Mouse (Mus musculus): Measurements from ENCODE around the gene Dapl1. TPM values are rescaled to one million over a fixed set of nuclear protein-coding genes. Genes with fewer than 3 reads are reported as not detected.

Gene Dapl1
- total RNA-seq, 2 experiments from 2014 or later: not detected

DNA sequence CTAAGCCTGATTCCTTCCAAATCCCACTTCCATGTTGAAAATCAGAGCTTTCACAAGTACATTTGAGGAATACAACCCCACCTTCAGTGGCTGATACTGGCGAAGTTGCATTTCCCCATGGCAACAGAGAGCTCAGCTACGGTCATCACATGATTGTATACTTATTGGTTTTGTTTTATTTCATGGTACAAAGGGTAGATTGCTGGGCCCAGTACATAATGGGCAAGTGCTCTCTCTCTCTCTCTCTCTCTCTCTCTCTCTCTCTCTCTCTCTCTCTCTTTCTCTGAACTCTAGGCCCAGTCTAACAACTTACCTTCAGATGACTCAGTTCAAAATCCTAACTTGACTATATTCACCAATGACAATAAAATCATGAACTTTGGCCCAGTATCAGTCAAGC lies 52.5 kb downstream of the Dapl1 start:
- DNase-seq: no peak

- no peak for DNase-seq
Observed at GRCm38 (mm10) chr2:59538031-59538430, 53.6 kb downstream of the Dapl1 start.

DNA sequence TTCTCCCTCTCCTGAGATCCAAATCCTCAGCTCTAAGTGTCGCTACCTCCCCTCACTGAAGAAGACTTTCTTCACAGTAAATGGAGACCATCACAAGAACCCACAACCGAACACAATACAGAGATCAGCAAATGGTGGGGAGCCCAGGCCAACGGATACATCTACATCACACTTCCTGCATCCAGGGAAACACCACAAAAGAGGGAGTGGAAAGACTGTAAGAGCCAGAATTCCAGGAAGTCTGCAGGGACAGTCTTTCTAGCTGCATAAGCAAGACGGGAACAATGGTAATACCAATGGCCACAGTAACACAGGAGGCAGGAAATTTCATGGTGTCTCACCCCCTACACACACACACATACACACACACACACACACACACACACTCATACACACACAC lies 55.3 kb downstream of the Dapl1 start:
- no peak for DNase-seq

GRCm38 (mm10) chr2:59541121-59541887 lies 56.9 kb downstream of the Dapl1 start:
- peak; percentile 83 for DNase-seq

DNA sequence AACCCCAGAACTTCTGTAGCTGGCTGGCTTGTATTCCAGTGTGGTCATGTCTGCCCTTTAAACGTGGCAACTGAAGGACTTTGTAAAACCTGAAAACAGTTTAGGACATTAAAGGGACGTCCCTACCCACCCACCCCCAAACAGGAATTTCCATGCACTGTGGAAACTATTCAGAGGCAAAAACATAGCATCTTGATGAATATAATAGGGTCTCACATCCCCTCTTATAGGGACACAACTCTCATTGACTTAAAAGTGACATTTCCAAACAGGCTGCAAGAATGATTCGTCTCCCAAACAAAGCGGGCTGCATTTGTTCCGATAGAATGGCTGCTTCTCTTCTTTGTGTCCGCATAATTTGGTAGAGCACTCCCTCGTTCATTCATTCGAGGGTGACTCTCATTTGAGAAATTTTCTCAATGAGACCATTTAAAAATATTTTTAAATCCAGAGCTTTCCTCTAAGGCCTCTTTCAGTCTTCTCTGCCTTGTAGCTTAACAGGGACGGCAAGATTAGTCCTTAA lies 59.2 kb downstream of the Dapl1 start:
- DNase-seq: no peak

GRCm38 (mm10) chr2:59544237-59544909 lies 59.9 kb downstream of the Dapl1 start:
- no peak for DNase-seq

- no peak for DNase-seq
Observed at GRCm38 (mm10) chr2:59545001-59545400, 60.5 kb downstream of the Dapl1 start.

DNA sequence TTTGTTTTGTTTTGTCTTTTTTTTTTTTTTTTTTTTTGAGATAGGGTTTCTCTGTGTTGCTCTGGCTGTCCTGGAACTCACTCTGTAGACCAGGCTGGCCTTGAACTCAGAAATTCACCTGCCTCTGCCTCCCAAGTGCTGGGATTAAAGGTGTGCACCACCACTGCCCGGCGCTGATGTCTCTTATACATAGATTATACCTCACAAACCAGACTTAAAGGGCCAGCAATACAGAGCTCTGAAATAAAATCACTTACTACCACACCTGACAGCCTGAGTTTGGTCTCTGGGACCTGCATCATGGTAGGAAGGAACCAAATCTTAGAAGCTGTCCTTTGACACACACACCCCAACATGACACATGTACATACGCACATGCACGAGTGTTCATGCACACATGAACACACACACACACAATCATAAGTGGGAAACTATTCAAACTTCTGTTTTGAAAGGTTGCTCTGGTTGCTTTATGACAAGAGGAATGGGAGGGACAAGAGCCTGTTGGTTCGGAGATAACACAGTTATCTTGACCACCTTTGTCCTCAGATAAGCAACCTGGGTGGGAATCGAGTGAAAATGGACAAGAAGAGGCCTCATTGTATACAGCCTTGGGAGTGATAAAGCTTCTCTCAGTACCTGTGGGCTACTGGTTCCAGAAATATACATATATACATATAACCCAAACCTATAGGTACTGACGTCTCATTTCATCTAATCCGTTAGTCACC lies 63.1 kb downstream of the Dapl1 start:
- no peak for DNase-seq

GRCm38 (mm10) chr2:59552784-59553183 lies 68.3 kb downstream of the Dapl1 start:
- no peak for DNase-seq

DNA sequence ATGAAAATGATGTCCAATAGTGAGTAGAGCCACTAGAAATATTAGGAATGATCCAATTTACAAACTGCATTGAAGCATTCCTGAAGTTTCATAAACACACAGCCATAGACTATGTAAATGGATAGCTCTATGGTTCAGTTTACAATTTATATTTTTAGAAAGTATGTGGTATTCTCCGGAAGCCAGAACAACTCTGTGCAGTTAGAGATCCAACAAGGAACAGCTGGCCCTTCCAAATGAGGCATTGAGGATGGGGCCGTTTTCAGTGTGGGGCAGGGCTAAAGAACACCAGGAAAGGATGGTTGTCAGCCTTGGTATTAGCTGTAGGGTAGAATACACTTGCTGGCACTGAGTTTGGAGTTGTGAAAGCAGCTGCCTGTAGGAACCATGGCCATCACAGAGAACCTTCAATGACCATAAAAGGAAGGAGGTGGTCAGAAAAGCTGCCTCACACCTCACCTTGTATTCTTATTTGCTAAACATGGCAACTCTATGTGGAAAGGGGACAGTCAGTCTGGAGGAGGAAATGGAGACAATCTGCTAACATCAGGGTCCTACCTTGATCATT lies 70.0 kb downstream of the Dapl1 start:
- no peak for DNase-seq

Other genes with a start within 250 kb of the Dapl1 start
- gene Tanc1, start 127.4 kb downstream of the Dapl1 start, total RNA-seq (2021): 10 to 100 TPM; 13.6 to 21.0 TPM